Mouse (Mus musculus) lung, postnatal 36 days (tissue): ENCODE data around the gene Rap1gap2.

Experiments
- DNase-seq: peaks from one replicate; pipeline ENCODE4 v3.0.0; 2022; ENCODE audit warnings: mixed read lengths

Rap1gap2 gene

GRCm38 (mm10) chr11:74621974-74622669, 11.4 kb upstream of the Rap1gap2 start:
- no peak for DNase-seq

GRCm38 (mm10) chr11:74619956-74620300, 9.2 kb upstream of the Rap1gap2 start:
- DNase-seq: no peak

GRCm38 (mm10) chr11:74619201-74619955, 8.7 kb upstream of the Rap1gap2 start, which contains the start of gene Ccdc92b:
Gene Ccdc92b, plus strand, starts transcription at chr11:74619605.
- peak; percentile 77 for DNase-seq

DNA sequence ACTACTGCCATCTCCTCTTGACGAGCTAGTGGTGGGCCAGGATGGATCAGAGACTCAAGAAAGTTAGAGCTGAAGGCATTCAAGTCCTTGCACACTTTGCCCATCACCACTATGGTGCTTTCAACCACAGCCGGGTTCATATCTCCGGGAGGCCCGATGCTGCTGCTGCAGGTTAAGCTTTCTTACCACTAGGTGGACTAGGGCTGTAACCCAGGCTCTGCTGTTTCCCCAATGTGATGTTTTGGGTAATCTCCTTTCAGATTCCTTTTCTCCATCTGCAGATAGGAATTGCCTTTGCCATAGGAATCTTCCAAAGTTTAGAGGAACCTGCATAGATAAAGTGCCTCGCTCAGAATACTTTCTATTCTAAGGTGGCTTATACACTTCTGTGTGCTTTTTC, 4.9 kb upstream of the Rap1gap2 start:
- DNase-seq: no peak

- DNase-seq: no peak
Measured at GRCm38 (mm10) chr11:74613428-74613827, 2.7 kb upstream of the Rap1gap2 start.

DNA sequence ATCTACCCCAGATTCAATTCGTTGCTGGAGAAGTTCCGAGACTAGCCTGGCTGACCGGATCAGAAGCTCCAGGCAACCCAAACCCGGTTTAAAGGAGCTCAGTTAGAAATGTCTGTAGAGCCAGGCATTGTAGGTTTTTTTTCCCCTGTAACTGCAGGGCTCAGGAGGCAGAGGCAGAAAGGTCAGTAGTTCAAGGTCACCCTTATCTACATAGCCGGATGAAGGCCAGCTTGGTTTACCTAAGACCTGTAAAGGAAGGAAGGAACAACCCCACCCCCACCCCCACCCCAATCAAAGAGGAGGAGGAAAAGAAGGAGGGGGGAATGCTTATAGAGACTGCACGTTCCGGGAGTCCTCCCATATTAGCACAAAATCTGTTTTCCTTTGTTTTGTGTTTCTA, 722 bp upstream of the Rap1gap2 start:
- no peak for DNase-seq

DNA sequence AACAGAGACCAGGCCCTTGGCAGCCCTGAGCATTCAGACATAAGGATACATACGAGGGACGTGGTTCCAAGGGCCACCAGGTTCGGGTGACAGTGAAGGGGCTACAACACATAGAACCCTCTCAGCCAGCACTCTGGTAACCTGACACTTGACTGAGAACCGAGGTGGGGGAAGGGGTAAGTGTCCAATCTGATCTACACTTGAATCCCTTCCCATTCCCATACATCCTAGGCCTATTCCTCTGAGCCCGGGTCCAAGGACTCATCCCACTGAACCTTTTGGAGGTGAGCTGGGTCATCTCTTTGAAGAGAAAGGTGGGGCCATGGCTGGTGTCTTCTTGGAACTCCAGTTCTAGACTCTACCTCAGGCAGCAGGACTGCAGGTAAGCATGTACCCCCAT, 647 bp downstream of the Rap1gap2 start:
- no peak for DNase-seq

DNA sequence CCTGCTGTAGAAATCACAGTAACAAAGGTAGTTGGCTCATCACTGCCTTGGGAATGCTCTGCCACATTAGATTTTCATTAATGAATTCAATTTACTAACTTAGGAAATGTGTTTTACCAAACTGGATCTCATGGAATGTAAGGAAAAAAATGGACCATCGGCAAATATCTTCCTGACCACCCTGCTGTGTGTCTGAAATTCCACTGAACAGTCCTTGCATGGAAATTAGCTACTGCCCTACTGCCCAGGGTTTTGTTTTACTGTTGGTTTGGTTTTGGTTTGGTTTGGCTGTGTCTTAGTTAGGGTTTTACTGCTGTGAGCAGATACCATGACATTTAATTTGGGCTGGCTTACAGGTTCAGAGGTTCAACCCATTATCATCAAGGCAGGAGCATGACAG, 8.4 kb downstream of the Rap1gap2 start:
- no peak for DNase-seq

DNA sequence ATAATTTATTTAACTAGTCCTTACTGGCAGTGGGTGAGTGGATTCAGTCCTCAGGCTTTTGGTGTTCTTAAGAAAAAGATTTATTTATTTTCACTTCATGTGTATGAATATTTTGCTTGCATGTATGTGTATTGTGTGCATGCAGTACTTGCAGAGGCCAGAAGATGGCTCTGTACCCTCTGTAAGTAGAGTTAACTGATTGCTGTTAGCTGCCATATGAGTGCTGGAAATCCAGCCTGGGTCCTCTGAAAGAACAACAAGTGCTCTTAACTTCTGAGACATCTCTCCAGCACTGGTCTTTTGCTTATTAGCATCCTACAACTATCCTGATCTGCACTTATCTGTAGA, 12.8 kb downstream of the Rap1gap2 start:
- DNase-seq: no peak

- DNase-seq: no peak
Measured at GRCm38 (mm10) chr11:74597283-74597989, 13.3 kb downstream of the Rap1gap2 start.

DNA sequence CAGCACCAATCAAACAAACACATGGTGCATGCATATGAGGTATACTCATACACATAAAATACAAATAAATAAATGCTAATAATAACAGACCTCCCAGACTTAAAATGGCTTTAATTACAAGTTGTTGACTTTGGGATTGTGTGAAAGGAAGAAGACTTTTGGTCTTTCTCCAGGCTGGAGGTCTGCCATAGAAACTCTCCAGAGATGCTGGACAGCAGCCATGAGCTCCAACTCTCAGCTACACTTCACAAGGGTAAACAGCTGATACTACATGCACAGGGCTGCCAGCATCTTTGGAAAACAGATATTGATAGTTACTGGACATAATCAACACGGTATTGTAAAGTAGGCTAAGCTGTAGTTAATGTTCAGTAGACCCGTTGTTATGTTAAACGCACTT, 18.5 kb downstream of the Rap1gap2 start:
- DNase-seq: no peak

GRCm38 (mm10) chr11:74590691-74591090, 20.0 kb downstream of the Rap1gap2 start:
- no peak for DNase-seq

GRCm38 (mm10) chr11:74590239-74590596, 20.5 kb downstream of the Rap1gap2 start:
- no peak for DNase-seq

DNA sequence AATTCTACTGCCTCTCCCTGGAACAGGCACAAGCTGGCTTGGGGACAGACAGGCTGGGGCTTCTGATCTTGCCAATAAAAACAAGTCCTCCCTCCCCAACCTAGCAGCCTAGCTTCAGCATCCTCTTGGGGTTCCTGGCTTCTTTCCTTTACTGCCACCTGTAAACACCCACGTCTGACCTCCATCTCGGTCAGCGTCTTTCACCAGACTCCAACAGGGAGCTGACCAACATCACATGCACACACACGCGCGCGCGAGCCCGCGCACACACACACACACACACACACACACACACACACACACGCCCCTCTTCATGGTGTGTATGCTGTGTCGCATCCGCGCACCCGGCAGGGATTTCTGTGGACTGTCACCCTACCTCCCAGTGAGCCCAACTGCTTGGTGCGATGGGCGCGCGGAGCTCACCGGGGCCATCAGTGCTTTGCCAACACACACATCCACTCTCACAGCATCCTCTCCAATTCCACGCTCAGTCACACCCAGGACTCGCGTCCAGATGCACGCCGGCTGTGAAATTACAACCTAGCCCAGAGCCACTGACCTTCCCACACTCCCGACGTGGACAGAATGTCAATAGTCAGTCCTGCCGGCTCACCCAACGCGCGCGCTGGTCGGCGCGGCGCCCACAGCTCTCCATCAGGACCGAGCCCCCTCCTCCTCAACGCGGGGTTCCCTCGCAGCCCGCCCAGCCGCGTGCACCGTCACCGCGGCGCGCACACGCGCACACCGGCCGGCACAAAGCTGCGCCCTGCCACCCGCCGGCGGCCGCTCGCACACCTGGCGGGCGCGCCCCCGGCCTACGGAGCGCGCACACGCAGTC, 21.1 kb downstream of the Rap1gap2 start:
- no peak for DNase-seq

DNA sequence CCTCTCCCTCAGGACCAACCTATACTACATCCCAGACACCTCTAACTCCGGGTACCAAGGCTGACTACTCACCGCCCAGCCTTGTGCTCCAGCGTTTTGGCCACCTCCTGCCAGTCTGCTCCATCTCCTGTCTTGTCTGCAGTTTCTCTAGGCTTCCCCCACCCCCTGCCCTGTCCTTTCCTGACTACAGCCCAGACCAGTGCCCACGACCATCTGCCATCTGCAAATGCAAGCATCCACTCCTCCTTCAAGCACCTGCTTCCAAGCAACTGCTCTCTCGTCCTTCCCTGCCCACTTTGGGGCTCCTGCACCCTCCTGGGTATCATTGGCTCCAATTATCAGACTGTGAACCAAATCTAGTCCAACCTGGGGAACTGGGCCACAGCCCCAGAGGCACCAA, 24.3 kb downstream of the Rap1gap2 start:
- DNase-seq: no peak

DNA sequence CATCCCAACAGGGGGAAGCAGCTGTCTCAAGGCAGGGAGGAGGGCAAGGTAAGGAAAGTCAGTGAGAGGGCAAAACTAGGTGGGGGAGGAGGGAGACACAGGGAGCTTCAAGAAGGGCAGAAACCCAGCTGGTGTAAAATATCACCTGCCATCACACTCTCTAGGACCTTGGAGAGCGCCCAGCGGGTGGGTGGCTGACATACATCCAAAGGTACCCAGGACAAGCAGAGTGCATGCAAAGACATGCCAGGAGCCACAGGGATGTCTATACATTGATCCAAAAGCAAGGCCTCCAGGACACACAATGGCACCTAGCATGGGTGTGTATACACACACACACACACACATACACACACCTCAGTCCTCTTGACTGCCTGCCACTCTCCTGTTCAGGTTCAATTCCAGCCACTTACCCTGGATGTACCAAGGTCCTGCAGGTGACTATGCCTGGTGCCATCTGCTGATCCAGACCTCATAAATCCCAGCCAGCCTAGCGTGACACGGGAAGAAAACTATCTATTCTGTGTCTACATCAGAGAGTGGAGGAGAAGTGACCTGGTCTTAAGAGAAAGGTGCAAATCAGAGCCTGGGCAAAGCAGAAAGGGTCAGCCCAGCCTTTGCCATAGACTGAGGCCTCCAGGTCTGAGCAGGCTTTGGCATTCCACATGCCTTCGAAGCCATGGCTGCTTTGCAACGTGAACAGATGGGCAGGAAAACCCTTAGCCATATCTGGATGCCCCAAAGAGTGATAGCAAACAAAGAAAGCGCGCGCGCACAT, 25.6 kb downstream of the Rap1gap2 start:
- no peak for DNase-seq

DNA sequence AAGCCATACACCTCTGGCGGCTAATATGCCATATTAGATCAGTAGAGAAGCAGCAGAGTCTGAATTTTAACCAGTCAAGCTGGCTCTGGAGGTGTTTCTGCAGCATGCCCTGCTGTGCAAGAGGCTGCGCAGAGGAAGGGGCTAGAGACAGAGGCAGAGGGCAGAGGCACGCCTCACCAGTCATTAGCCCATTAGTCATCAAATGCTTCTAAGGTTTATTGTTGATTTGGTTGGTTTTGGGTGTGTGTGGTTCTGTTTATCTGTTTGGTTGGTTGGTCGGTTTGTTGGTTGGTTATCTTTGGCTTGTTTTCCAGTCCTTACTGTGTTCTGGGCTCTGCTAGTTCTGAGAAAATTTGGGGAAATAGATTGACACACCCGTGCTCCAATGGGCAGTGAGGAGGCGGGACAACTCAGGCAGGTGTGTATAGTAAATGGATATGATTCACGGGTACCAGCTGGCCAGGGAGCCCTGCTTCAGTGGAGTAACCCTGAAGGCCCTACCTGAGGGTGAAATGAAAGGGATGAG, 26.8 kb downstream of the Rap1gap2 start:
- DNase-seq: no peak

GRCm38 (mm10) chr11:74582464-74582863, 28.3 kb downstream of the Rap1gap2 start:
- DNase-seq: no peak

DNA sequence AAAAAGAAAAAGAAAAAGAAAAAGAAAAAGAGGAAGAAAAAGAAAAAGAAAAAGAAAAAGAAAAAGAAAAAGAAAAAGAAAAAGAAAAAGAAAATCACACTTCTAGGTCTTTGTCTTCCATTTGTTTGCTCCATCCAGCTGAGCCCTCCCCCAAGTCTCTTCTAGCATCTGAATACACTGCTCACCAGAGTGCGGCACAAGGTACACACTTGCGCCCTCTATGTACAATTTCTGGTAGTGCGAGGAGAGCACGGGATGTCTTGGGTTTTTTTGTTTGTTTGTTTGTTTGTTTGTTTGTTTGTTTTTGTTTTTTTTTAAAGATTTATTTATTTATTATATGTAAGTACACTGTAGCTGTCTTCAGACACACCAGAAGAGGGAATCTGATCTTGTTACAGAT, 29.4 kb downstream of the Rap1gap2 start:
- DNase-seq: peak; percentile 13

GRCm38 (mm10) chr11:74577068-74577467, 33.6 kb downstream of the Rap1gap2 start:
- peak; percentile 42 for DNase-seq

DNA sequence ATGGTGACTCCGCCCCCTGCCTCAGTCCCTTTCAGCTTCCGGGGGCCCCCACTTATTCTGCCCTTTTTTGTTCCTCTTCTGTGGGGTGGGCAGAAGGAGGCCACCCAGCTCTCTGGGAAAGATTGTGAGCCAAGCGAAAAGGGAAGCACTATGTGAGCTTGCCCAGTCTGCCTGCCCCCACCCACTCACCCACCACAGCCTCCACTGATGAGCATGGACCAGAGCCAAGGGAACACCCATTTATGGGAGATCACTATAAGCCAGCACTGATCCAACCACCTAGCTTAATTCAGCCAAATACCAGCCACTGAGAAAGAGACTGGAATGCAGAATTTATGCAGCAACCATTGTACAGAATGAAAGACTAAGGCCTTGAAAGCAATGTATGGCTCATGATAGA, 34.8 kb downstream of the Rap1gap2 start:
- peak; percentile 69 for DNase-seq
